In genomic region chr2:132879261-132880044, GRCm38 (mm10) we compare ENCODE assay signal across 8 mouse cellular contexts. TPM values are rescaled to one million over a fixed set of nuclear protein-coding genes. Genes with fewer than 3 reads are reported as not detected.
DNase-seq lines count a peak whose midpoint lies in the region; ATAC-seq and TF ChIP-seq lines count a peak whose summit lies in the region.

No protein-coding gene starts in this region.

- peaks cover 32% of the 10 kb centered on the region for H3K27me3 ChIP-seq in kidney, embryonic 14.5 days (ENCODE audit: control insufficient read depth, insufficient read depth, low read length)
- H3K27me3 ChIP-seq in limb, embryonic 14.5 days (ENCODE audit: control insufficient read depth, insufficient read depth, low read length) = peaks cover 35% of the 10 kb centered on the region
- peaks cover 19% of the 10 kb centered on the region for H3K27me3 ChIP-seq in neural tube, embryonic 11.5 days (ENCODE audit: control insufficient read depth, insufficient read depth, low read length)

- no peak overlapping the region for H3K27ac ChIP-seq in kidney, embryonic 14.5 days (ENCODE audit: low read depth, low read length)
- H3K27ac ChIP-seq in ES-E14 (ENCODE audit: insufficient read depth, low read depth, low read length, poor library complexity, severe bottlenecking) = no peak overlapping the region
- H3K27ac ChIP-seq in limb, embryonic 14.5 days (replicated peaks; ENCODE audit: low read depth, low read length) = no peak overlapping the region
- no peak overlapping the region for H3K27ac ChIP-seq in neural tube, embryonic 11.5 days (ENCODE audit: low read depth, low read length)

- H3K4me2 ChIP-seq in kidney, embryonic 14.5 days (replicated peaks; ENCODE audit: low read depth, low read length) = peak overlapping the region; percentile 99
- peak overlapping the region; percentile 98 for H3K4me2 ChIP-seq in limb, embryonic 14.5 days (replicated peaks; ENCODE audit: low read depth, low read length, severe bottlenecking)
- peak overlapping the region; percentile 94 for H3K4me2 ChIP-seq in neural tube, embryonic 11.5 days (ENCODE audit: low read depth)

- intact Hi-C loops in heart, postnatal 36 days (cut with DNase I) = no loop called here

- no peaks in the 10 kb centered on the region for H3K36me3 ChIP-seq in kidney, embryonic 14.5 days (ENCODE audit: control insufficient read depth, insufficient read depth, low read length)
- peaks cover 12% of the 10 kb centered on the region; the same call in 1 of the 2 replicates for H3K36me3 ChIP-seq in ES-E14 (ENCODE audit: control insufficient read depth, insufficient read depth, low read length, poor library complexity, severe bottlenecking)
- no peaks in the 10 kb centered on the region for H3K36me3 ChIP-seq in limb, embryonic 14.5 days (ENCODE audit: control insufficient read depth, insufficient read depth, low read length)
- no peaks in the 10 kb centered on the region for H3K36me3 ChIP-seq in neural tube, embryonic 11.5 days (ENCODE audit: control insufficient read depth, insufficient read depth, low read length)

- under 1% methylated on average over 58 of the region's 58 CpGs for WGBS in kidney, embryonic 14.5 days
- WGBS in limb, embryonic 14.5 days = under 1% methylated on average over 58 of the region's 58 CpGs
- WGBS in neural tube, embryonic 11.5 days = under 1% methylated on average over 58 of the region's 58 CpGs

- TF ChIP-seq POLR2A in limb, embryonic 14.5 days (IDR thresholded peaks at IDR 0.05; ENCODE audit: borderline replicate concordance, extremely low read depth, insufficient read depth, insufficient read length) = no peak

- H3K9ac ChIP-seq in kidney, embryonic 14.5 days (ENCODE audit: low read depth, low read length) = peak overlapping the region; percentile 53
- H3K9ac ChIP-seq in ES-E14 (ENCODE audit: insufficient read depth, low read depth, low read length, poor library complexity, severe bottlenecking) = peak overlapping the region; percentile 59
- peak overlapping the region; percentile 34; the same call in 1 of the 2 replicates for H3K9ac ChIP-seq in limb, embryonic 14.5 days (ENCODE audit: low read depth, low read length, severe bottlenecking)
- H3K9ac ChIP-seq in neural tube, embryonic 11.5 days (ENCODE audit: low read length) = peak overlapping the region; percentile 53

- H3K4me1 ChIP-seq in kidney, embryonic 14.5 days (ENCODE audit: control insufficient read depth, insufficient read depth, low read length) = peaks cover 26% of the 10 kb centered on the region
- H3K4me1 ChIP-seq in ES-E14 (ENCODE audit: control insufficient read depth in 2 of 2, insufficient read depth in 2 of 2, low read length in 2 of 2, poor library complexity in 1 of 2) = peaks cover 7 to 13% of the 10 kb centered on the region in 2 experiments
- H3K4me1 ChIP-seq in limb, embryonic 14.5 days (ENCODE audit: control insufficient read depth, insufficient read depth, low read length) = peaks cover 4% of the 10 kb centered on the region
- peaks cover 7% of the 10 kb centered on the region for H3K4me1 ChIP-seq in neural tube, embryonic 11.5 days (ENCODE audit: control insufficient read depth, insufficient read depth, low read length)

- H3K4me3 ChIP-seq in kidney, embryonic 14.5 days (ENCODE audit: low read length) = peak overlapping the region; percentile 51
- peak overlapping the region; percentile 70 to 74 for H3K4me3 ChIP-seq in ES-E14 (ENCODE audit: insufficient read depth in 1 of 2, low read depth in 1 of 2, low read length in 2 of 2, poor library complexity in 1 of 2, severe bottlenecking in 1 of 2)
- peak overlapping the region; percentile 51 for H3K4me3 ChIP-seq in limb, embryonic 14.5 days (replicated peaks; ENCODE audit: low read length)
- peak overlapping the region; percentile 49 for H3K4me3 ChIP-seq in neural tube, embryonic 11.5 days (ENCODE audit: low read depth, low read length)

- in situ Hi-C loops in ES-E14 (cut with MboI; ENCODE audit: low sequenced_read_pairs in 2 of 2, unreplicated experiment in 2 of 2) = no loop called here

- no peak for DNase-seq in kidney, adult 11 months
- DNase-seq in ES-E14 (ENCODE audit: low read depth, low spot score) = peak; percentile 26
- DNase-seq in embryo, embryonic 11.5 days (ENCODE audit: low read depth, low spot score) = peak; percentile 27
- peak; percentile 8 to 15 for DNase-seq in heart, postnatal 36 days
- DNase-seq in limb, embryonic 14.5 days (ENCODE audit: low spot score) = peak; percentile 46
- peak; percentile 65 for DNase-seq in neural tube, embryonic 11.5 days (ENCODE audit: low spot score)
- DNase-seq in urinary bladder, postnatal 36 days (ENCODE audit: low spot score in 2 of 2) = no peak

- ATAC-seq in kidney, embryonic 14.5 days (ENCODE audit: low FRiP score, low TSS enrichment) = peak; percentile 69
- peak; percentile 69 for ATAC-seq in limb, embryonic 14.5 days (ENCODE audit: low FRiP score, low read depth)
- ATAC-seq in neural tube, embryonic 11.5 days (ENCODE audit: insufficient read depth, low FRiP score, low TSS enrichment) = peak; percentile 62

- no peaks in the 10 kb centered on the region for H3K9me3 ChIP-seq in kidney, embryonic 14.5 days (ENCODE audit: control insufficient read depth, low read length)
- H3K9me3 ChIP-seq in ES-E14 (ENCODE audit: control insufficient read depth, insufficient read depth, low read depth, low read length) = no peaks in the 10 kb centered on the region
- H3K9me3 ChIP-seq in limb, embryonic 14.5 days (ENCODE audit: control insufficient read depth, low read length) = no peaks in the 10 kb centered on the region
- H3K9me3 ChIP-seq in neural tube, embryonic 11.5 days (ENCODE audit: control insufficient read depth, low read length) = no peaks in the 10 kb centered on the region

TF ChIP-seq in ES-E14, 5 proteins besides CTCF, POLR2A, EP300 and RAD21:
- TF ChIP-seq HCFC1 (IDR thresholded peaks at IDR 0.05; ENCODE audit: borderline replicate concordance, insufficient read depth, low read length) (no peak), ZNF384 (IDR thresholded peaks at IDR 0.05; ENCODE audit: low read depth, low read length) (no peak), MAFK (IDR thresholded peaks at IDR 0.05; ENCODE audit: insufficient read depth, low read depth, low read length) (no peak), ZC3H11A (IDR thresholded peaks at IDR 0.05; ENCODE audit: borderline replicate concordance, low read depth, low read length) (no peak), CHD2 (IDR thresholded peaks at IDR 0.05; ENCODE audit: low read depth, low read length) (no peak)

RNA-seq across cellular contexts. Expression of gene Lrrn4, which starts 1.2 kb away (rescaled TPM):
- polyA plus RNA-seq in kidney, embryonic 14.5 days (2014; fragmentation: Nextera tagmentation; extraction: Ambion mirVana) = 0.47 and 0.55 TPM in 2 replicates
- 11.8 and 14.3 TPM in 2 replicates for total RNA-seq in ES-E14 (2012; rRNA removed)
- total RNA-seq in heart, postnatal 36 days (2021) = 1 to 10 TPM; 5.0 to 9.0 TPM
- polyA plus RNA-seq in limb, embryonic 14.5 days (2012; rRNA removed) = 0.31 and 0.36 TPM in 2 replicates
- polyA plus RNA-seq in limb, embryonic 14.5 days (2014; fragmentation: Nextera tagmentation; extraction: Ambion mirVana) = 0.32 and 0.51 TPM in 2 replicates
- polyA plus RNA-seq in neural tube, embryonic 11.5 days (2014; fragmentation: Nextera tagmentation; extraction: Ambion mirVana) = 0.21 and 0.24 TPM in 2 replicates

RNA-seq across cellular contexts. Expression of gene Crls1, which starts 33.0 kb away (rescaled TPM):
- polyA plus RNA-seq in kidney, embryonic 14.5 days (2014; fragmentation: Nextera tagmentation; extraction: Ambion mirVana) = 16.4 and 18.9 TPM in 2 replicates
- total RNA-seq in ES-E14 (2012; rRNA removed) = 22.0 and 29.1 TPM in 2 replicates
- 10 to 100 TPM; 18.0 to 18.9 TPM for total RNA-seq in heart, postnatal 36 days (2021)
- 33.5 and 40.0 TPM in 2 replicates for polyA plus RNA-seq in limb, embryonic 14.5 days (2012; rRNA removed)
- 33.9 and 35.5 TPM in 2 replicates for polyA plus RNA-seq in limb, embryonic 14.5 days (2014; fragmentation: Nextera tagmentation; extraction: Ambion mirVana)
- 25.6 and 27.9 TPM in 2 replicates for polyA plus RNA-seq in neural tube, embryonic 11.5 days (2014; fragmentation: Nextera tagmentation; extraction: Ambion mirVana)

Comparison
In these comparisons a context has a peak if more than half of its experiments do, and no peak if none do; other contexts are left out.
1. DNase-seq: peak in ES-E14 (single experiment), embryo, embryonic 11.5 days (single experiment), heart, postnatal 36 days (2 of 2), limb, embryonic 14.5 days (single experiment) and neural tube, embryonic 11.5 days (single experiment); none in kidney, adult 11 months (single experiment) and urinary bladder, postnatal 36 days (0 of 2).
2. Peak in every context shown above with its lines, with median percentiles within 50 percentile points of each other: ATAC-seq, H3K4me2 ChIP-seq, H3K4me3 ChIP-seq and H3K9ac ChIP-seq.